Mouse (Mus musculus): Measurements from ENCODE around the gene 1700042G07Rik.
A peak's percentile ranks its signal among the peaks of the same experiment; 100 is the strongest.

1700042G07Rik gene

GRCm38 (mm10) chr4:116164759-116165554 is 8.2 kb upstream of the 1700042G07Rik start:
- no peak for DNase-seq

- no peak for DNase-seq
These were observed 7.3 kb upstream of the 1700042G07Rik start for GRCm38 (mm10) chr4:116165708-116166407.

- DNase-seq: peak in 1 of 2 experiments; percentile 41
These were observed 5.8 kb upstream of the 1700042G07Rik start, which contains the start of gene Tspan1 for GRCm38 (mm10) chr4:116167404-116167803. Tspan1 (minus strand) TSS chr4:116167601.

GRCm38 (mm10) chr4:116168617-116169352 is 4.4 kb upstream of the 1700042G07Rik start:
- peak; percentile 36 to 78 for DNase-seq

- DNase-seq: no peak
These were observed 3.9 kb upstream of the 1700042G07Rik start for GRCm38 (mm10) chr4:116169353-116169672.

GRCm38 (mm10) chr4:116173752-116174151 is 580 bp downstream of the 1700042G07Rik start:
- no peak for DNase-seq

GRCm38 (mm10) chr4:116174466-116175116 is 1.4 kb downstream of the 1700042G07Rik start:
- DNase-seq: no peak

- DNase-seq: no peak
These were observed 2.0 kb downstream of the 1700042G07Rik start for GRCm38 (mm10) chr4:116175136-116175535.

- DNase-seq: no peak
These were observed 2.8 kb downstream of the 1700042G07Rik start for GRCm38 (mm10) chr4:116175711-116176542.

- peak; percentile 25 to 37 for DNase-seq
These were observed 3.4 kb downstream of the 1700042G07Rik start for GRCm38 (mm10) chr4:116176543-116176988.

GRCm38 (mm10) chr4:116177140-116177539 is 4.0 kb downstream of the 1700042G07Rik start:
- peak; percentile 54 to 55 for DNase-seq

GRCm38 (mm10) chr4:116182079-116182478 is 8.9 kb downstream of the 1700042G07Rik start:
- DNase-seq: no peak

- DNase-seq: no peak
These were observed 9.6 kb downstream of the 1700042G07Rik start for GRCm38 (mm10) chr4:116182745-116183144.

GRCm38 (mm10) chr4:116185083-116185482 is 11.9 kb downstream of the 1700042G07Rik start:
- DNase-seq: no peak

- DNase-seq: no peak
These were observed 19.2 kb downstream of the 1700042G07Rik start for GRCm38 (mm10) chr4:116192286-116192835.

GRCm38 (mm10) chr4:116193583-116194383 is 20.6 kb downstream of the 1700042G07Rik start:
- no peak for DNase-seq

- no peak for DNase-seq
These were observed 25.2 kb downstream of the 1700042G07Rik start for GRCm38 (mm10) chr4:116198422-116198821.

GRCm38 (mm10) chr4:116204422-116204821 is 31.2 kb downstream of the 1700042G07Rik start:
- DNase-seq: no peak

GRCm38 (mm10) chr4:116206531-116206930 is 33.4 kb downstream of the 1700042G07Rik start:
- DNase-seq: no peak

GRCm38 (mm10) chr4:116208891-116209290 is 35.7 kb downstream of the 1700042G07Rik start:
- no peak for DNase-seq

Data from spleen, adult 18-20 months (tissue).